Mouse (Mus musculus) cortical plate, adult 2 months (tissue): ENCODE results near the gene Irx2. TPM values are rescaled to one million over a fixed set of nuclear protein-coding genes. Genes with fewer than 3 reads are reported as not detected.
A peak's percentile ranks its signal among the peaks of the same experiment; 100 is the strongest.

ENCODE experiments used
- H3K27ac ChIP-seq: fragments of 200-500 bp; 2 replicates; pipeline ENCODE4 v1.5.1; 2012; ENCODE audit warnings: low read length, control low read depth, inconsistent platforms; ENCODE audit not compliant: insufficient read depth
- H3K4me1 ChIP-seq: fragments of 200-500 bp; 2 replicates; pipeline ENCODE4 v1.6.1; 2011; ENCODE audit warnings: low read length; ENCODE audit not compliant: control insufficient read depth, insufficient read depth
- H3K4me3 ChIP-seq: fragments of 200-500 bp; 2 replicates; pipeline ENCODE4 v1.5.1; 2011; ENCODE audit warnings: mild to moderate bottlenecking, low read length, control low read depth; ENCODE audit not compliant: insufficient read depth
- CTCF ChIP-seq: fragments of 200-500 bp; IDR thresholded peaks from 2 replicates; pipeline ENCODE4 v1.5.1; 2011; ENCODE audit warnings: mild to moderate bottlenecking, control low read depth, low read length; ENCODE audit not compliant: insufficient read depth; ENCODE audit errors: extremely low read depth
- POLR2A ChIP-seq: fragments of 200-500 bp; IDR thresholded peaks from 2 replicates; pipeline ENCODE4 v1.6.1; 2011; ENCODE audit warnings: mild to moderate bottlenecking, low read length, control low read depth; ENCODE audit not compliant: insufficient read depth; ENCODE audit errors: extremely low read depth
- polyA plus RNA-seq: library from polyadenylated mRNA; depleted of rRNA; stranded (reverse); fragments of >200 nt; gene quantifications from 2 replicates; pipeline ENCODE4 v1.2.3, GENCODE M21; 2012

Gene Irx2
- polyA plus RNA-seq, 1 experiment, result not detected

GRCm38 (mm10) chr13:72634752-72635315, 6.2 kb downstream of the Irx2 start:
- H3K4me3 ChIP-seq, result no peak overlapping the region
- no peak for TF ChIP-seq CTCF
- H3K27ac ChIP-seq, result no peak overlapping the region
- no peaks in the 10 kb centered on the region for H3K4me1 ChIP-seq

DNA sequence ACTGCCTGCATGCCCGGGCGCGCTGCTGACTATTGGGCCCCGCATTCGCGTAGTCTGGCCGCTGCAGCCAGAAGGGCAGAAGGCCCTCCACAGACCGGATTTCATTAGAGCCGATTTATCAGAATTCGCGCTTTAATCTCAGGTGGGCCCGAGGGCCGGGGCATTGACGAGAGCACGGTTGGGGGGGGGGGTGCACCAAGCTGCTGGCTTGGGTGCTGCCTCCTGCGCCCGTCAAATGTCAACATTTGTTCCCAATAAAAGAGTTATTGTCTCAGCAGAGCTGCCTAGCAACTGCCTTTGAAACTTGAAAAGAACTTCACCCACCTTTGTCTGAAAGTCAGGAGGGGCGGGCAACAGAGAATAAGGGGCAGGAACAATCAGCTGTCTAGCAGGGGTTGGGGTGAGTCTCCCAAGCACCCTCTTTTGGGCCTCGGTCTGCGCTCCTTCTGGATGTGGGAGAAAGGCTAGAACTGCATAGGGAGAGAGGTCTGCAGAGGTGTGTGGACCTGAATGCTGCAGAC, 7.8 kb downstream of the Irx2 start:
- Histone ChIP-seq H3K4me1 (no peaks in the 10 kb centered on the region), H3K27ac (no peak overlapping the region), H3K4me3 (no peak overlapping the region)
- TF ChIP-seq CTCF, result no peak
- TF ChIP-seq POLR2A, result no peak

GRCm38 (mm10) chr13:72637536-72637935, 8.9 kb downstream of the Irx2 start:
- no peak overlapping the region for H3K4me3 ChIP-seq
- no peak overlapping the region for H3K27ac ChIP-seq
- H3K4me1 ChIP-seq, result no peaks in the 10 kb centered on the region
- TF ChIP-seq POLR2A (no peak), CTCF (no peak)

DNA sequence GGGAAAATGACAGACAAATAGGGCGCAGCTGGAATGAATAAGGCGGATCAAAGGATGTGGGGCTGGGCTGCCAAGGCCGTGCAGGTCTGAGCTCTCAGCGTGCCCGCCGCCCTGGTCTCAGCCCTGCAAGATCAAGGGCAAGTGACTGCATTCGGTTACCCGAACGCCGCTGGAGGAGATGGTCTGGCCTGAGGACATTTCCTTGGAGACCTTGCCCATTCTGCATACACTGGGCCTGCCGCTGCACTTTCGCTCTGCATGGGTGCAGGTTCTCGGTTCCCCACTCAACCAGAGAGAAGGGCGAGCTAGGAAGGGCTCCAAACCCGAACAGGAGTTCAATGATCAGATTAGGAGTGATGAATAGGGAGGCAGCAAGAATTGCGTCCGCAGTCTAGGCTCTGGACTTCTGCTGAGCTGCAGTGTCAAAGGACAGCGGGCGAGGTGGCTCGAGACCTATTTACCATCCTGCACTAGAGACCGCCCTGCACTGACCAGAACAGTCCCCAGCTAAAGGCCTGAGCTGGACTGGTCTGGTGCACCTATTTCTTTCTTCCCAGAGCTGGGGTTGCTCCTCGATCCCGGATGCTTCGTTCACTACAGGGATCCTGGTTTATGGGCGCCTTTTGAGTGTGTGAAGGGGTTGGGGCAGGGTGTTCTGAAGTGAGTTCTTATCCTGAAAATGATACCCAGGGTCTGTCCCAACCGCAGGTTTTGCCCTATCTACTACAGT, 9.9 kb downstream of the Irx2 start:
- TF ChIP-seq CTCF (no peak), POLR2A (no peak)
- Histone ChIP-seq H3K4me3 (no peak overlapping the region), H3K27ac (no peak overlapping the region), H3K4me1 (no peaks in the 10 kb centered on the region)

- Histone ChIP-seq H3K4me1 (no peaks in the 10 kb centered on the region), H3K27ac (no peak overlapping the region), H3K4me3 (peak overlapping the region; percentile 26)
- no peak for TF ChIP-seq POLR2A
- no peak for TF ChIP-seq CTCF
Observed at GRCm38 (mm10) chr13:72639441-72640130, 11.0 kb downstream of the Irx2 start.

- no peak overlapping the region for H3K27ac ChIP-seq
Observed at GRCm38 (mm10) chr13:72640131-72640521, 11.5 kb downstream of the Irx2 start.

DNA sequence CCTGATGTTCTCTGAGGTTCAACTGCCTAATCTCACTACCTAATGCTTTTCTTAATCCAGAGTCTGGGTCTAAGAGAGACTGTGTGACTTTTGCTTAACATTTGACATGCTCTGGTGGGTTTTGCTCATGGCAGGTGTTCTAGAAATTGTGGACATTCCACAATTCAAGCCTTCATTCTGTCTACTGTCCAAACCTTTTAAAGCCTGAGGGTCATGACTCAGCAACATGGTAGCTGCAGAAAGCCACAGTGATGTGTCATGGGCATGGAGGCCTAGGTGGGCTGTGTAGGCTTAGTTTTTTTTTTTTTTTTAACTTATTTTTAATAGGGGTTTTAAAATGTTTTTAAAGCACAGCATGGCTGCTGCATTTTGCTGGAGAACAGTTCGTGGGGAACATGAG, 27.8 kb downstream of the Irx2 start:
- Histone ChIP-seq H3K4me3 (no peak overlapping the region), H3K4me1 (no peaks in the 10 kb centered on the region), H3K27ac (no peak overlapping the region)
- TF ChIP-seq POLR2A (no peak), CTCF (no peak)

More at GRCm38 (mm10) chr13:72640131-72640521, 11.5 kb downstream of the Irx2 start:
- no peaks in the 10 kb centered on the region for H3K4me1 ChIP-seq
- no peak for TF ChIP-seq POLR2A
- TF ChIP-seq CTCF, result no peak
- H3K4me3 ChIP-seq, result peak overlapping the region; percentile 26; the same call in 1 of the 2 replicates

GRCm38 (mm10) chr13:72675826-72676225, 47.2 kb downstream of the Irx2 start:
- H3K4me3 ChIP-seq, result no peak overlapping the region
- H3K27ac ChIP-seq, result no peak overlapping the region
- TF ChIP-seq CTCF (no peak), POLR2A (no peak)
- no peaks in the 10 kb centered on the region for H3K4me1 ChIP-seq
